Mouse (Mus musculus): Measurements from ENCODE around the gene Scaper.

The Scaper gene

DNA sequence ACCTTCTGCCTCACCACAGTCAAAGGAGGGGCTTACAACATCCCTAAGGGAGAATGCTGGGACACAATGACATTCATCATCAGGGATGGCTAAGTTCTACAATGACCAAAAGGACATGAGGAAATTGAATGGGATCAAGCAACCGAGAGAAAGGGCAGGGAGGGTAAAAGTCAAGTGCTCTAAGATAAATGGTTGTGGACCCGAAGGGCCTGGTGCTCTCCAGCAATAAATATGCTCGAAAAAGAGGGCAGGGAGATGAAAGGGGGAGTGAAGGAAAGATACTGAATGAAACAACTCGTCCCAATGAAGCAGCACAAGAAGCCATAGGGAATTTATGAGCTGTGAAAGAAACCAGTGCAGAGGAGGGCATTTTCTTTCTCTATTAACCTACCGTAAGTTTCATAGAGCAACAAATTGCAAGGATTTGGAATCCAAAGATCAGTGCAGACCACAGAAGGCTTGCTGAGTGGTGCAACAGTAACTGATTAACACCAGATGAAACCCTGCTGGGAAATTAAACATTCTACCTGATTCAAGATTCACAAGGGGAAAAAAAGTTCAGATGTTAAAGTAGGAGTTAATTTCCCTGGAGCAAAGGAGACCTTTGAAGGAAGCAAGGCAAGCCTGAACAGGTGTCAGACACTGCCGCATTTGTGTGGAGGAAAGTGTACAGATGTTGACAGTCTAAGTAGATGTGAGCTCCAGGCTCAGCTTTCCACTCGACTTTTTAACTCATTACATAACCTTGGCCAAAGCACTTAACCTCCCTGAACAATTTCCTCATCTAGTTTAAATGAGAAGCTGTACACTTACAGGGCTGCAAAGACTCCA, 329.0 kb downstream of the Scaper start:
- DNase-seq (ENCODE audit: low read depth) = no peak

DNA sequence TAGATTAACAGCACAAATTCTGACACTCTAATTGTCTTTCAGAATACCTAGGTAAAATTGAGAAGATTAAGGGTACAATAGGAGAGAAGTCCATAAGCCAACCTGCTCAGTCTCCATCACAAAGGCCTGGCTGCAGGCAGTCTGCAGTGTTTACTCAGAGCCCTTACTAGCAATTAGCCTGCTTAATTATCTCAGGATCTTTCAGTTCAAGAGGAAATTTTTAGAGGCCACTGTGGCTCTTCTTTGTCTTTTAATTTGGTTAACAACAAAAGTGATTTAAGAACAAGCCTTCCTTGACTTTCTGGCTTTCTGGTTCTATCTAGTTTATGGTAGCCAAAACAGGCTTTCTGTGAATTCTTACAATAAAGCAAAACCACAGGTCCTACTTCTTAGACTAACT, 339.3 kb downstream of the Scaper start:
- no peak for DNase-seq (ENCODE audit: low read depth)

DNA sequence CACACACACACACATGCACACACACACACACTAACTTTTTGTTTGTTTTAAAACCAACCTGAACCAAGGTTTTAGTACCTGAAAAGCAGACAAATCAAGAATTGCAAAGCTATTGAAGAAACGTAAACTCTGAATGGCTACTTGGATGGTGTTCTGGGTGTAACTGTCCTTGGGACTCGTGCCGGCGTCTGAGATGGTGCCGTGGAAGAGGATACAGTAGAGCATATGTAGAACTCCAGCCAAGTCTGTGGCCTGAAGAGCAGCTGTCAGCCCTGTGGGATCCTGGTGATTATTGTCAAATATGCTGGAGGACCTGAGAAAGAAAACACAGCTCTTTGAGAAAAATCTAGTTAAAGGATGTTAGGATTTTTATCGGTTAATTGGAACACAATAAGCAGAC, 351.8 kb downstream of the Scaper start:
- DNase-seq (ENCODE audit: low read depth) = no peak

DNA sequence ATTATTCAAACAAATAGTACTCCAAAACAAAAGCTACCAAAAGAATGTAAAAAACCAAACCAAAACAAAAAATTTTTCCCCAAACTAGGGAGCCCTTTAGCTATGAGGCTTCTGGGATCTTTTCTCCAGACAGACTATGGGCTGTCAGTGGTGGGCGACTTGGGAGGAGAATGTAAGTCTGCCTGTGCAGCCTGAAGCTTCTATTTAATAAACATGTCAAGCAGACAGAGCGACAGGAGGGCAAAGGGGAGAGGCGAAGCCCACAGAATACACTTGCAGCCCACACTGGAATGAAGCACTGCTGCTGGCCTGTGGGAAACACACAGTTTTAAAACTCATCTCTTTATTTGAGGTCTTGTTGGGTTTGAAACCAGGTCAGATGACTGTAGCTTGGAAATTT, 356.5 kb downstream of the Scaper start:
- DNase-seq (ENCODE audit: low read depth) = no peak

DNA sequence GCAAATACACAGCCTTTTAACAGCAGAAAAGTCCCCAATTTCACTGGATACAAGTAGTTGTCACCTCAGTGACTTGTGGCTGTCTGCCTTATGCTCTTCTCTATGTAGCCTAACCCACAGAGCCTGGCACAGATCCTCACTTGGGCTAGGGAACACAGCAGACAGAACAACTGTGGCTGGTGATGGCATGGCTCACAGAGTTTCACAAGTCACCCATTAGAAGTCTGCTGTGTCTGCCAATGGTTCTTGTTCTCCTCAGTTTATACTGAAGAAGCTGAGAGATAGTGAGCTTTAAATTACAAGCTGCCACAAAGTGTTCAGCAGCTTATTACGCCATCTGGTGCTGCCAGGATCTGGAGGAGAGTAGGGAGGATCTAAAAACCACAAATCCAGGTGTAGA, 361.3 kb downstream of the Scaper start:
- DNase-seq (ENCODE audit: low read depth) = no peak

DNA sequence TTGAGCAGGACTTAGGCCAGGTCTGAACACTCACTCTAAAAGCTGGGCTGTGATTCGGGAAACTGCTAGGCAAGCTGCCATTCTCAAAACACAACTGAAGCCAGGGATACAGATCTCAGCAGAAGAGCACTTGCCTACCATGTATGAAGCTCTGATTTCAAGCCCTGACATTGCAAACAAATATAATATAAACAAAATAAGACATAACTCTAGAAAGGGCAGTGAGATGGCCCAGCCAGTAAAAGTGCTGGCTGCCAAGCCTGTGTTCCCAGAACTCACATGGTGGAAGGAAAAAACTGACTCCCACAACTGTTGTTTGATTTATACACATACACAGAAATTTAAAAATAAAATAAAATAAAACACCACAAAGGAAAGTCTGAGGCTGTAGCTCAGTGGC, 366.8 kb downstream of the Scaper start:
- DNase-seq (ENCODE audit: low read depth) = no peak

DNA sequence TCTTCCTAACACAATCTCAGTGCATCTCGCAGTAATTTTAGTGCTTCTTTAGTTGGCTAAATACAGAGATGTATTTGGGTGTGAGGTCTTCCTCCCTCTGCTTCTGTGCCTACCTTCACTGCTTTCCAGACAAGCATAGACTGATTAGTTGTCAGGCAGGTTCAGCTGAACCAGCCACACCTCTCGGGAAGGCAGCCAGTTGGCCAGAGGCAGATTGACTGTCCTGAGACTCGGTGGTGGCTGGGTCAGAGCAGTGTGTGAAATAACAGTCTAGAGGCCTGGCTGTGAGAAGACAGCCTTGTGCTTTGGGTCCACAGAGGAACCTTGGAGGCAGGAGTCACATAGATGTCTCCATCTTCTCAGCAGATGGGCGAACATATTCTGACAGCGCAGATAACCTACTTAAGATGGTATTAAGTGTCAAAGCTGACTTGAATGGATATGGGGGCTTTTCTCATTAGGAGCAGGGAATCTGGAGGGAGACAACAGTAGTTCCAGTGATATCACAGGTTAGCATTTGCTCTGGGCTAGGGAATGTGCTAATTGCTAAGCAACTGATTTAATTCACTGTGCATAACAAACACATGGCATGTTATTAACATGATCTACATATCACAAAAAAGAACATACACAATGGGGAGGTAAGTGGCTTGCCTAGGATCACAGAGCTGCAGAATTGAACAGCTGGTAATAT, 369.3 kb downstream of the Scaper start:
- no peak for DNase-seq (ENCODE audit: low read depth)

DNA sequence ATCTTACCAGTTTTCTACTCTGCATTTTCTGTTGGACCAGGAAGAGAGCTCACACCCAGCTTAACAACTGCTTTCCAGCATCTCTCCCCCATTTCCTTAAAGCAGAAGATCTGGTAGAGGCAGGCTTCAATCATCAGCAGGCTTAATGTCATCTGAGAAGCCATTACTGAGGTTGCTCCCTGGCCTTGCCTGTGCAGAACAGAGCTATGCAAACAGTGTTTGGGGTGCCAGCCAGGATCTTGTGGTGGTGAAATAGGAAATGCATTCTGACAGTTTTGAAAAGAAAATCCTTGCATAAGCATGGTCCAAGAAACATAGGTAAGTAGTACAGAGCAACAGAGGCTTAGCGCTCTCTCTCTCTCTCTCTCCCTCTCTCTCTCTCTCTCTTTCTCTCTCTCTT, 377.0 kb downstream of the Scaper start:
- DNase-seq (ENCODE audit: low read depth) = no peak

DNA sequence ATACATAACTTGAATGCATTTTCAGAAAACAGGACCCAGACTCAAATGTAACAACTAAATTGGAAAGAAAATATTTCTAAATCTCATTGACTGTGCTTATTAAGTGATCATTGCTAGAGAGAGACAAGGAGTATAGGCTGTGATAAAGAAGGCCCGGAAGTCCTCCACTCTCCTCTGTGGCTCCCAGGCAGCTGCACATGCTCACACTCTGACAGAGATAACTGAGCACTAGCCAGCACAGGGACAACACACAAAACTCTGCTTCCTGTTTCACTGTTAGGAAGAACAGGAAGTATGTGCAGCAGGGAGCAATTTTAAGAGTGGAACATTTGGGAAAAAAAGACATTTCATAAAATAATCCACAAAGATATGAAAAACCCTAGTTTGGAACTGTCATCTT, 382.9 kb downstream of the Scaper start:
- no peak for DNase-seq (ENCODE audit: low read depth)

DNA sequence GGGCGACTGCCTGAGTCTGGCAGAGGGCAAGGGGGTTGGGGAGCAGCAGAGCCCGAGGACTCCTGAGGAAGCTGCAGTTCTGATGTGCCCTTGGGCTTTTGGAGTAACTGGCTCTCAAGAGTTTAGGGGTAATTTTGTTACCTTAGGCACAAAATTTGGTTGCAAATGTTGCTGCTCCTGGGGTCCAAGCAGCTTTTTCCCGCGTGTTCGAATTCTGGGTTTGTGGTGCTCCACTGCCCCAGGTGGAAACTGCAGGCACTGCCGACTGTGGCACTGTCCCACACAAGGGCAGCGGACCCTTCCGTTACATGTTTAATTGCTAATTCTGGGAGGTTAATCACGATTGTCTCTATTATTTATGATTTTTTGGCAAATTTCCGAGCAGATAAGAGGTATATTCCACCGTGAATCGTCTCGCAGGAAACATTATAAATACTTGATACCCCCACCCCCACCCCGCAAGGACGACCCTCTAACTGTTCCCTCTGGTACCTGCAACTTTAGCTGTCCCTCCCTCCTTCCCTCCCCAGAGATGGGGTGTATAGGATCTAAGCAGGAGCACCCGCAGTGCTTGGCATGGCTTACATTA, 388.5 kb downstream of the Scaper start:
- DNase-seq (ENCODE audit: low read depth) = no peak

DNA sequence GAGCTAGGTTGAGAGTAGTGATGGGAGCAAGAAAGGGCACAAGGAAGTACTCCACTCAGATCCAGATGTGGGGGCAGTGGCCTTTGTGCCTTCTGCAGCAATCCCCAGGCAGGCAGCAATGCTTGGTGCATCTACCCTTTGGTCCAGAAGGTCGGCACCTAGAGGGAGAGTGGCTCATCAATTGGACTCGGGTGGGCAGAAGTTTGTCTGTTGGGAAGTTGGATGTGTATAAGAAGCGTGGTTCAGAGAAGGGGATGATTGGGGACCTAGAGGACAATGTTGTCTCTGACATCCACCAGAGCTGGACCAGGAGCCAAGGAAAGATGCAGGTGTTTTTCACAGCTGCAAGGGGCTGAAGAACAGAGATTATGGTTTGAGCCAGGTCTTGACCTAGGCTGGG, 389.0 kb downstream of the Scaper start:
- DNase-seq (ENCODE audit: low read depth) = no peak

DNA sequence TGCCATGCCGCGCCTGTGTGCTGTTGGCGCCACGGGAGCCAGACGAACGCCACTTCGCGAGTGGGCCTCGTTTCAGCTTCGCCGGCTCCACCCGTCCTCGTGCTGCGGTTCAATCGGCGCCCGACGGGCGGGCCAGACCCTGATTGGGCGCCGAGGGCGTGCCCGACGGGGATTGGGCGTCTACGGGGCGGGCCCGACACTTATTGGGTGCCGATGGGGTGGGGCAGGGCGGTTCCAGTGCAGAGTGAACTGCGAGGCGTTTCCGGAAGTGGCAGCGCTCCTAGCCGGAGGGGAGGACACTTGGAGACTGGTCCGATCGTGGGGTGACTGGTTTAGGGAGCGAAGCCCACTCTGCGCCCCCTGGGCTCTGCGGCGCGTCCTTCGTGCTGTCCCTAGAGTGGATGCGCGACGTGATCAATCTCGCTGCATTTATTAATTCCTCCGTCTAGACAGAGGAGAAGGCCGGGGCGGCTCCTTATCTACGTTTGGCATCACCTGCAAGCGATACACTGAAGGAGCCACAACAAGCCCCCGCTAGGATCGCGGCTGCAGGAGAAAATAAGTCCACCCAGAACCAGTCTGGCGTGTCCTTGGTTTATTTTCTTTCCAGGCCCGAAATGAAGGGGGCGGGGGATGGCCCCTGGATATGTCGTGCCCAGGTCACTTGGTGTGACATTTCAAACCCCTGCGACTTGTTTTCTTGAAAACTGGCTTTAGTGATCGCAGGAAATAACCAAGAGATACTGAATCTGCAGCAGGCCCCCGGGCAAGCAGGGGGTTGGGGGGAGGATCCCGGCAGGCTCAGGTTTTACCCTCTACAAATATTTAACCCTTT, 391.5 kb downstream of the Scaper start:
- DNase-seq (ENCODE audit: low read depth) = no peak

DNA sequence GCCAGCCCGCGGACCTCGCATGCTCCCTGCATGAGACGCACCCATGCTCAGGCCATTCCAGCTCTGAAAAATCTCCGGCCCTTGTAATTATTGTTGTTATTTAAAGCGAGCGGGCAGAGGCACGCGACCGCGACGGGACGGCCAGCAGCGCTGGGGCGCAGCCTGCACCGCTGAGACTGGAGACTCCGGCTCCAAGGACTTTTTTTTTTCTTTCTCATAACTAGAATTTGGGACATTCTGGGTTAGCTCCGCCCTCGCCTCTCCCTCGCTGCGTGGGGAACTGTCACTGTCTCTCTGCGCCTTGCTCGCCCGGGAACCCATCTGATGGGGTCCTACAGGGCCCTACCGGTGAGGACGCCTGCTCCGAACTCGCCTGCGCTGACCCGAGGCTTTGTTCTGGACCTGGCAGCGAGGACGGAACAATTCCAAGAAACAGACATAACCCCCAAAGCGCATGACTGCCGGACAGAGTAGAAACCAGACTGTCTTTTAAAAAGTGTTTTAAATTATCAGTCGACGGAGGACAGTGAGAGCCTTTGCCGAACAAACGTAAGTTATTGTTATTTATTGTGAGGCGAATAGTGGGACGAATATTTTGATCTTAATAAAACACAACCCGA, 392.3 kb downstream of the Scaper start:
- no peak for DNase-seq (ENCODE audit: low read depth)

DNA sequence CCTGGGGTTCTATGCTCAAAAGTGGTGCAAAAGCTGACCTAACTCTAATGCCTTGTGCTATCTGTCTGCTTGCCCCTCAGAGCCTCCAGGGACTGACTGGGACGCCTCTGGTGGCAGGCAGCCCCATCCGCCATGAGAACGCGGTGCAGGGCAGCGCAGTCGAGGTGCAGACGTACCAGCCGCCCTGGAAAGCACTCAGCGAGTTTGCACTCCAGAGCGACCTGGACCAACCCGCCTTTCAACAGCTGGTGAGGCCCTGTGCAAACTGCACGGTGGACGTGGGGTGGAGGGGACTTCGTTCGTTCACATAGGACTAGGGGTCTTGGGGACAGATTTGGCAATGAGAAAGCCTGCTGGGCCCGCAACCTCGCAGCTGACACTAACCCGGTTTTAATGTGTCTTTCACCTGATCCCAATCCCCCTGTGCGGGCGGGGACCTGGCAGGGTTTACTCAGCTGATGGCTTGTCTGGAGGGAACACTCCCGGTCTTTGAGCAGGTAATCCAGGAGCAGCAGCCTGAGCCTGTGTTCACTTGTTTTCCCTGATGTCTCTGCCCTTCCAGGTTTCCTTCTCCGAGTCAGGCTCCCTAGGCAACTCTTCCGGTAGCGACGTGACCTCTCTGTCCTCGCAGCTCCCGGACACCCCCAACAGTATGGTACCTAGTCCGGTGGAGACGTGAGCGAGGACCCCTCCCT, 392.9 kb downstream of the Scaper start:
- no peak for DNase-seq (ENCODE audit: low read depth)

DNA sequence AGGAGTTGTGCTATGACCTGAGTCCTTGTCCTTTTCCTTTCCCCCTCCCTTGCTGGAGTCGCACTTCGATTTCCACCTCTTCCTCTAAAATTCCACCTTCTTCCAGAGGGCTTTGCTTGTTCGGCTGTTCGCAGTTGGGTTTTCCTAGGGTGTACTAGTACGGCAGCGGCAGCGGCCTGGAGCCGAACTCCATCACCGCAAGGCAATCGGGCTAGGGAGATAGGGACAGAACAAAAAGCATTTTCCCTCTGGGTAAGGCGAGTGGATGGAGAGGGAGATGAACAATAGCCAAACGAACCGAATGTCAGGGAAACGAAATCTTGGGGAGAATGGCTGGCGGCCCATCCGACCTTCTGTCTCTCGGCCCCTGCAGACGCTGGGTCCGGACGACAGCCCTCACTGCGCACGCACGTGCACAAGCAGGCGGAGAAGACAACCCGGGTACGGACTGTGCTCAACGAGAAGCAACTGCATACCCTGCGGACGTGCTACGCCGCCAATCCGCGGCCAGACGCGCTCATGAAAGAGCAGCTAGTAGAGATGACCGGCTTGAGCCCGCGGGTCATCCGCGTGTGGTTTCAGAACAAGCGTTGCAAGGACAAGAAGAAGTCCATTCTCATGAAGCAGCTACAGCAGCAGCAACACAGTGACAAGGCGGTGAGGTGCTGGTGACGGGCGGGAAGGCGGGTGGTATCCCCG, 394.1 kb downstream of the Scaper start:
- DNase-seq (ENCODE audit: low read depth) = no peak

DNA sequence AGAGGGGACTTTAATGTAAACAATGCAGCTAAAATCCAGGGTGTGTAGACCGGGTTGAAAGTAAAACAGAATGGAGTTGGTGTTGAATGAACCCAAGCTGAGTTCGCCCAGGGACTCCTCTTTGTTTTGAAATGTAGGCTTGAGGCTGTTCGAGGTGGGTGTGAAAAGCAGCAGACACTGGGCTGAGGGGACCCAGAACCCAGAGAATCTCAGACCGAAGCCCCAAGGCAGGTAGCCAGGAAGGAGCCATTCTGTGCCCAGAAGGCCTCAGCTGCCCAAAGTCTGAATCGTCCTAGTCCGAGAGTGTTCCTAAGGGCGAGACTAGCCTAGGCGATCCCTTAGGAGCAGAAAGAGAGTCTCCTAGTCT, 394.6 kb downstream of the Scaper start:
- DNase-seq (ENCODE audit: low read depth) = no peak

DNA sequence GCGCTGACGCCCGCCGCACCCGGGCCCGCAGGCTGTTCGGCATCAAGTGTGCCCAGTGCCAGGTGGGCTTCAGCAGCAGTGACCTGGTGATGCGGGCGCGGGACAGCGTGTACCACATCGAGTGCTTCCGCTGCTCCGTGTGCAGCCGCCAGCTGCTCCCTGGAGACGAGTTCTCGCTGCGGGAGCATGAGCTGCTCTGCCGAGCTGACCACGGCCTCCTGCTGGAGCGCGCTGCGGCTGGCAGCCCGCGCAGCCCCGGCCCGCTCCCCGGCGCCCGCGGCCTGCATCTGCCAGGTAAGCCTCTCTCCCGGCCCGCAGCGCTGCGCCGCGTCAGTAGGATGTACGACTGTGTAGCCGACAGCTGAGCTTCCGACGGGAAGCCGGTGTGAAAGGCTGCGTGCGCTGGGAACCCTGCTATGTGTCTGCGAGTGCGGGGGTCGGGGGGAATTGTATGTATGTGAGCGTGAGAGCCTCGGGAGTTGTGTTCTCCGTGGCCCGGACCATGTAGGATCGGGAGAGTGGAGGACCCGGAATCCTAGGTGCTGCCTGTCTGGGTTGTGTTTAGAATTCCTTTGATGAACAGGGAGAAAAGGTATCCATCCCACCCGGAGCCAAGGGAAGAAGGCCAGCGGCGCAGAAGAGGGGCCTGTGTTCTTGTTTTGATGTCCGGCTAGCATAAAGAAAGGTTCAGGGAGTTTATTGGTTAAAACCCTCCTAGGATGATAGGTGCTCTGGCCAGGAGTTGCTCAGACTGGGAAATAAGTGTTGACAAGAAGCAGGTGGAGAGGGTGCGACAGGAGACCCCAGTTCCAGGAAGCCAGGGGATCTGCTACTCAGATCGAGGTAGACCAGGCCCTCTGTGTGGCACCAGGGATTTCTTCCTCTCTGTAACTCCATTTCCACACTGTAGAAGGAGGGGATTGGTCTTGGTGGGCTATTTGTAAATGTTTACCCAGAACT, 395.3 kb downstream of the Scaper start:
- DNase-seq (ENCODE audit: low read depth) = no peak

DNA sequence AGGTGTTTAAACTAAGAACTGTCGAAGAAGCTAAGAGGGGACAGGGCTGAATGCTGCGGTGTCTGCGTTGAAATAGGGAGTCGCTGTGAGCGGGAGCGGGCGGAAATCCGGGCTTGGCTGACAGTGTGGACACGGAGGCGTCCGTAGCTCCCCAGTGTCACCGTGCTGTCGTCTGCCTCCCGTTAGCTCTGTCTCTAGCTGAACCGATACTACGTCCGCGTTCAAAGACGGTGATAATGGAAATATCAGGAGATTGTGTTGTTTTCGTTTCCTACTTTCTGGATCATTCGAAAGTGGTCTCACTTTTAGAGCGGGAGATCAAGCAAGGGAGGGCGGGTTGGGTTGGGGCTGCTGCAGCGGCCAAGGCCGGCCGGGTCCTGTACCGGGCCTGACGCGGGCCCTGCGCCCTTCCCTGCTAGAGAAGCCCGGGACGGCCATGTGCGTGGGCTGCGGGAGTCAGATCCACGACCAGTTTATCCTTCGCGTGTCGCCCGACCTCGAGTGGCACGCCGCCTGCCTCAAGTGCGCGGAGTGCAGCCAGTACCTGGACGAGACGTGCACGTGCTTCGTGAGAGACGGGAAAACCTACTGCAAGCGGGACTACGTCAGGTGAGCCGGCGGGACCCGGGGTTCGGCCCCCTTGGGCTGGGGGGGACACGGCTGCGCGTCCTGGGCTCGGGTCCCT, 396.1 kb downstream of the Scaper start:
- DNase-seq (ENCODE audit: low read depth) = no peak

DNA sequence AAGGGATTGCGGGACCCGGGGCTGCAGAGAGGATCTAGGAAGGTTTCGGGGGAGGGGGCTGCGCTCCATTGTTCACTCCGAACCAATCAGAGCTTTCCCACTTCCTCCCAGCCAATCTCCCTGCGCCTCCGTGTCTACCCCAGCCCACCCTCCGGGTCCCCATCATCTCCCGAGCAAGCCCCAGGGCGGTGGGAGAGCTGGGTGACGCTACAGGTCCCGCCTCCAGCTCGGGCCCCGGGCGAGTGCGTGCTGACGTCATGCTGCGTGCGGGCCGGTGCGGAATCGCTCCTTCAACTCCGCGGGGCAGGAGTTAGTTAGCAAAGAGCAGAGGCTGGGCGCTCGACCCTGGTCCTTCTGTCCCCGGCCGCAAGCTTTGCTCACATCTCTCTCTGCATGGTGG, 397.0 kb downstream of the Scaper start:
- DNase-seq (ENCODE audit: low read depth) = no peak

Measured in c-Kit-positive CD71-negative TER-119-negative erythroid progenitor cells, embryonic 14.5 days (primary cell).